Mouse (Mus musculus) E14TG2a.4 (cell line): ENCODE data around the gene 2010111I01Rik.

Experiments used
- H3K27me3 ChIP-seq: 2 replicates; pipeline ENCODE4 v1.6.1; 2014; ENCODE audit warnings: low read length, control low read depth; ENCODE audit not compliant: insufficient read depth
- H3K36me3 ChIP-seq: 2 replicates; pipeline ENCODE4 v1.6.1; 2014; ENCODE audit warnings: low read length, control low read depth; ENCODE audit not compliant: insufficient read depth
- H3K4me1 ChIP-seq: replicated peaks from 2 replicates; pipeline ENCODE4 v1.6.1; 2014; ENCODE audit warnings: low read depth, low read length, control low read depth
- H3K4me3 ChIP-seq: replicated peaks from 2 replicates; pipeline ENCODE4 v1.5.1; 2014; ENCODE audit warnings: mild to moderate bottlenecking, low read length
- H3K9me3 ChIP-seq: 2 replicates; pipeline ENCODE4 v1.6.1; 2014; ENCODE audit warnings: low read length, control low read depth
- CTCF ChIP-seq: conservative IDR thresholded peaks from 2 replicates; pipeline ENCODE4 v1.5.1; 2014; ENCODE audit warnings: low read length
- NANOG ChIP-seq: IDR thresholded peaks from 2 replicates; pipeline ENCODE4 v1.6.1; 2014; ENCODE audit warnings: borderline replicate concordance, low read length, mixed read lengths
- POU5F1 ChIP-seq: IDR thresholded peaks from 2 replicates; pipeline ENCODE4 v1.6.1; 2014; ENCODE audit warnings: low read length, borderline replicate concordance

2010111I01Rik gene

GRCm38 (mm10) chr13:63315777-63316176, 351.1 kb downstream of the 2010111I01Rik start:
- Histone ChIP-seq H3K27me3 (no peaks in the 10 kb centered on the region), H3K4me1 (peaks cover 14% of the 10 kb centered on the region), H3K36me3 (peaks cover 47% of the 10 kb centered on the region), H3K4me3 (no peak overlapping the region), H3K9me3 (no peaks in the 10 kb centered on the region)
- TF ChIP-seq NANOG (no peak), POU5F1 (no peak)

- Histone ChIP-seq H3K9me3 (no peaks in the 10 kb centered on the region), H3K4me1 (peaks cover 19% of the 10 kb centered on the region), H3K27me3 (no peaks in the 10 kb centered on the region), H3K36me3 (peaks cover 48% of the 10 kb centered on the region), H3K4me3 (no peak overlapping the region)
- TF ChIP-seq POU5F1: no peak
- no peak for TF ChIP-seq NANOG
Measured at GRCm38 (mm10) chr13:63316407-63316806, 351.7 kb downstream of the 2010111I01Rik start.

- no peaks in the 10 kb centered on the region for H3K27me3 ChIP-seq
- peaks cover 32% of the 10 kb centered on the region for H3K4me1 ChIP-seq
- no peak overlapping the region for H3K4me3 ChIP-seq
- peaks cover 37% of the 10 kb centered on the region for H3K36me3 ChIP-seq
- no peak for TF ChIP-seq CTCF
- TF ChIP-seq NANOG: no peak
- TF ChIP-seq POU5F1: no peak
- no peaks in the 10 kb centered on the region for H3K9me3 ChIP-seq
Measured at GRCm38 (mm10) chr13:63317681-63318104, 353.0 kb downstream of the 2010111I01Rik start.

- no peaks in the 10 kb centered on the region for H3K9me3 ChIP-seq
- H3K36me3 ChIP-seq: peaks cover 37% of the 10 kb centered on the region
- H3K27me3 ChIP-seq: no peaks in the 10 kb centered on the region
- no peak overlapping the region for H3K4me3 ChIP-seq
- TF ChIP-seq NANOG (no peak), POU5F1 (no peak), CTCF (no peak)
- peaks cover 39% of the 10 kb centered on the region for H3K4me1 ChIP-seq
Measured at GRCm38 (mm10) chr13:63319814-63320213, 355.1 kb downstream of the 2010111I01Rik start.

- Histone ChIP-seq H3K4me1 (peaks cover 45% of the 10 kb centered on the region), H3K27me3 (no peaks in the 10 kb centered on the region), H3K4me3 (no peak overlapping the region), H3K36me3 (peaks cover 31% of the 10 kb centered on the region), H3K9me3 (no peaks in the 10 kb centered on the region)
- no peak for TF ChIP-seq CTCF
- no peak for TF ChIP-seq POU5F1
- TF ChIP-seq NANOG: no peak
Measured at GRCm38 (mm10) chr13:63321689-63322088, 357.0 kb downstream of the 2010111I01Rik start.

- Histone ChIP-seq H3K4me3 (no peak overlapping the region), H3K36me3 (peaks cover 32% of the 10 kb centered on the region; the same call in 1 of the 2 replicates), H3K9me3 (no peaks in the 10 kb centered on the region), H3K27me3 (no peaks in the 10 kb centered on the region), H3K4me1 (peaks cover 45% of the 10 kb centered on the region)
- TF ChIP-seq POU5F1 (no peak), NANOG (no peak), CTCF (no peak)
Measured at GRCm38 (mm10) chr13:63322756-63323155, 358.1 kb downstream of the 2010111I01Rik start.

- Histone ChIP-seq H3K27me3 (no peaks in the 10 kb centered on the region), H3K36me3 (peaks cover 37% of the 10 kb centered on the region), H3K4me3 (peak overlapping the region; percentile 45), H3K9me3 (no peaks in the 10 kb centered on the region), H3K4me1 (peaks cover 45% of the 10 kb centered on the region)
- no peak for TF ChIP-seq CTCF
- TF ChIP-seq NANOG: no peak
- TF ChIP-seq POU5F1: no peak
Measured at GRCm38 (mm10) chr13:63323286-63324075, 358.8 kb downstream of the 2010111I01Rik start.

- Histone ChIP-seq H3K27me3 (no peaks in the 10 kb centered on the region), H3K36me3 (peaks cover 45% of the 10 kb centered on the region), H3K4me1 (peaks cover 46% of the 10 kb centered on the region), H3K4me3 (peak overlapping the region; percentile 45; the same call in 1 of the 2 replicates), H3K9me3 (no peaks in the 10 kb centered on the region)
- TF ChIP-seq POU5F1 (no peak), NANOG (no peak), CTCF (no peak)
Measured at GRCm38 (mm10) chr13:63324311-63324710, 359.6 kb downstream of the 2010111I01Rik start.
